Mouse (Mus musculus) ES-E14 (cell line): Measurements from ENCODE around the gene Bnc2. TPM values are rescaled to one million over a fixed set of nuclear protein-coding genes. Genes with fewer than 3 reads are reported as not detected.

Source experiments
- DNase-seq: peaks from one replicate; pipeline ENCODE4 v3.0.0-alpha.2; 2013; ENCODE audit warnings: low read depth, low spot score
- H3K27ac ChIP-seq: 2 replicates; pipeline ENCODE4 v1.5.1; 2012; ENCODE audit warnings: low read depth, mild to moderate bottlenecking, low read length, moderate library complexity, mixed read lengths; ENCODE audit not compliant: poor library complexity, insufficient read depth, severe bottlenecking
- H3K36me3 ChIP-seq: 2 replicates; pipeline ENCODE4 v1.6.1; 2012; ENCODE audit warnings: mild to moderate bottlenecking, low read length, moderate library complexity, mixed read lengths; ENCODE audit not compliant: control insufficient read depth, poor library complexity, insufficient read depth, severe bottlenecking
- H3K4me1 ChIP-seq, 2 experiments: fragments of 150-350 bp in 1 of 2; sonication (generic) in 1 of 2; 2 replicates each; pipeline ENCODE4 v1.6.1; 2012; ENCODE audit warnings: low read length in 2 of 2, mild to moderate bottlenecking in 1 of 2, mixed read lengths in 1 of 2; ENCODE audit not compliant: control insufficient read depth in 2 of 2, insufficient read depth in 2 of 2, poor library complexity in 1 of 2
- H3K4me3 ChIP-seq, 2 experiments: fragments of 150-350 bp in 1 of 2; sonication (generic) in 1 of 2; 2 replicates each; pipeline ENCODE4 v1.5.1; 2012; ENCODE audit warnings: low read length in 2 of 2, low read depth in 1 of 2, mild to moderate bottlenecking in 1 of 2, mixed read lengths in 1 of 2; ENCODE audit not compliant: insufficient read depth in 1 of 2, poor library complexity in 1 of 2, severe bottlenecking in 1 of 2
- H3K9ac ChIP-seq: 2 replicates; pipeline ENCODE4 v1.6.1; 2012; ENCODE audit warnings: low read depth, mild to moderate bottlenecking, low read length, mixed read lengths; ENCODE audit not compliant: poor library complexity, insufficient read depth, severe bottlenecking
- H3K9me3 ChIP-seq: fragments of 150-350 bp; sonication (generic); 2 replicates; pipeline ENCODE4 v1.6.1; 2012; ENCODE audit warnings: low read depth, mild to moderate bottlenecking, low read length; ENCODE audit not compliant: control insufficient read depth, insufficient read depth
- CHD2 ChIP-seq: IDR thresholded peaks from 2 replicates; pipeline ENCODE4 v1.6.1; 2014; ENCODE audit warnings: mild to moderate bottlenecking, low read depth, low read length, inconsistent platforms
- HCFC1 ChIP-seq: IDR thresholded peaks from 2 replicates; pipeline ENCODE4 v1.6.1; 2012; ENCODE audit warnings: low read length, inconsistent platforms, borderline replicate concordance; ENCODE audit not compliant: insufficient read depth
- MAFK ChIP-seq: IDR thresholded peaks from 2 replicates; pipeline ENCODE4 v1.6.1; 2014; ENCODE audit warnings: mild to moderate bottlenecking, low read depth, low read length, inconsistent platforms; ENCODE audit not compliant: insufficient read depth
- ZC3H11A ChIP-seq: IDR thresholded peaks from 2 replicates; pipeline ENCODE4 v1.6.1; 2012; ENCODE audit warnings: low read depth, mild to moderate bottlenecking, inconsistent platforms, low read length, borderline replicate concordance
- ZNF384 ChIP-seq: IDR thresholded peaks from 2 replicates; pipeline ENCODE4 v1.6.1; 2012; ENCODE audit warnings: low read depth, low read length, inconsistent platforms
- in situ Hi-C, 2 experiments: fragments of 600-800 bp; cut with MboI; formaldehyde crosslinking; loops; one replicate each; pipeline ENCODE4 v1.15.1; 2025; ENCODE audit warnings: low sequenced_read_pairs in 2 of 2, inconsistent platforms in 1 of 2; ENCODE audit not compliant: unreplicated experiment in 2 of 2
- total RNA-seq: library from RNA; depleted of rRNA; stranded (reverse); fragments of 300-350 nt; gene quantifications from 2 replicates; pipeline ENCODE4 v1.2.3, GENCODE M21; 2012

Gene Bnc2
- total RNA-seq, 1 experiment = 15.1 TPM

DNA sequence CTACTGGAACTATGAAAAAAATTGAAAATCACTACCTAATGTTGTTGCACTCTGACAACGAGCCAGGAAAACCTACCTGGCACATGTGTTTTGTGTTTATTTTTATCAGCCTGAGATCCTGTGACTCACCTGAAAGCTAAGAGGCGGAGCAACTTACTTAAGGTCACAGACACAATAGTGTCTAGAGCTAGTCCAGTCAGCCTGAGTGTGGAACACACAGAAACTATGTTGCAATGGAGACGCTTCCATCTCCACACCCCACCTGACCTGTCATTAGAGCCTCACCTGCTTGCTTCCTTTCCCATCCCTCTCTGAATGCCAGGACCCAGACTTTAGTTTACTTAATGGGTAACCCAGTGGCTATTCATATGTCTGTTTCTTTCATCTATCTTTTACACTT is 364.2 kb downstream of the Bnc2 start:
- Histone ChIP-seq H3K4me3 (no peak overlapping the region), H3K27ac (no peak overlapping the region), H3K4me1 (peaks cover 0 to 2% of the 10 kb centered on the region in 2 experiments; a peak in 1 of 4 replicates), H3K9ac (no peak overlapping the region), H3K36me3 (no peaks in the 10 kb centered on the region; the same call in 1 of the 2 replicates), H3K9me3 (no peaks in the 10 kb centered on the region)
- in situ Hi-C loops = no loop called here
- DNase-seq = no peak
- no peak for TF ChIP-seq MAFK
- TF ChIP-seq ZC3H11A = no peak
- TF ChIP-seq HCFC1 = no peak
- no peak for TF ChIP-seq ZNF384
- no peak for TF ChIP-seq CHD2

DNA sequence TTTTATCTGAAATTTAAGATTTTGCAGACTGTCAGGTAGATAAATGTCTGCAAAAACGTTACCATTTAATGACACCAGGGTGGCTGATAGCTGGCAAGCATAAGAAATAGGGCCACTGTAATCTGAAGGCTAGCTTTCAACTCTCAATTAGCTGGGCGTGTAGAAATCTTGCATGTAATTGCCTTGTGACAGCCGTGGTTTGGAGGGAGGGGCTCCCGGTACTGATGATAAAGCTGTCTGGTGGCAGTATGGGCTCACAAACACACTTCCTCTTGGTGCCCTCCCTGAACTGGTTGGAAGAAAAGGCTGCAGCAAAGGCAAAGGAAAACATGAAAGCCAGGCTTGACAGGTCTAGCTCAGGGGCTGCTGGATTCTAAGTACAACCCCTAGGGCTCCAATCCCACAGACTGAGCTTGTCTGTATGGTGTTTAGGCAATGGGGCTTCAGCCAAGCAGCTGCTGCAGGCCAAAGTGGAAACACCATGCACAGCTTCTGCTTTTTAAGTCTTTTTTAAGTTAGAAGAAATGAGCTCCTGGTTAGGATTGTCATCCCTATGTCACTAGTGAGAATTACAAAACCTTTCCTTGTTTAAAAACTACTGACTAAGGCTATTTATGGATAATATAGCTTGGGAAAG is 366.7 kb downstream of the Bnc2 start:
- no peak overlapping the region for H3K9ac ChIP-seq
- H3K4me3 ChIP-seq = no peak overlapping the region
- H3K27ac ChIP-seq = no peak overlapping the region
- TF ChIP-seq HCFC1 (no peak), ZNF384 (no peak), ZC3H11A (no peak), CHD2 (no peak), MAFK (no peak)
- no peaks in the 10 kb centered on the region for H3K9me3 ChIP-seq
- H3K36me3 ChIP-seq = no peaks in the 10 kb centered on the region; the same call in 1 of the 2 replicates
- no peak for DNase-seq
- in situ Hi-C loops = no loop called here
- H3K4me1 ChIP-seq = peaks cover 0 to 2% of the 10 kb centered on the region in 2 experiments; a peak in 1 of 4 replicates

DNA sequence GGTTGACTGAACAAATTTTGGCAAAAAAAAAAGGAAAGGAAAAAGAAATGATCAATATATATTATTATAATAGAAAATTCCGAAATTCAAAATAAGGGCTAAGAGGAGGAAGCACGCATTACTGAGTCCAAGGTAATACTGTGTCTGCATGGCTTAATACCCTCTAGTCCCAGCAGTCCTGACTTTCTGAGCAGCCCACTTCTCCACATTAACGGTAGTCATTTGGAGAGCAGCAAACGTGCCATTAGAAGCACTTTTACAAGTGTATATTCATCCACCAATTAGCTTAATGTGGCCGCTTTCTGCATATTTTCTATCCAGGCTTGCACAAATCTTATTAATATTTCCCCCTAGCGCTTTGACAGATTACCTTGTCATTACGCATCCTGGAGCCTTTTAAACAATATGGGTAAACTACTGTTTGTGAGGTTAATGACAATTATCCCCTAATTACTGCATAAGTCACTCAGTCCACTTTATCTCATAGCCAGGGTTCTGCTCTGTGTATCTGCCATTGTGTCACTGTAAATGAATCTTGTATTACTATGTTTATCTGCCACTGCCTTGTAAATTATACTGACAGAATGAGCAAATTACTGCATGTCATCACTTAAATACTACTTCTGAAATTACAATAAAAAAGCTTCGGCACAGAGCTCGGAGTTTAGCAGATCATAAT is 368.0 kb downstream of the Bnc2 start:
- in situ Hi-C loops = no loop called here

DNA sequence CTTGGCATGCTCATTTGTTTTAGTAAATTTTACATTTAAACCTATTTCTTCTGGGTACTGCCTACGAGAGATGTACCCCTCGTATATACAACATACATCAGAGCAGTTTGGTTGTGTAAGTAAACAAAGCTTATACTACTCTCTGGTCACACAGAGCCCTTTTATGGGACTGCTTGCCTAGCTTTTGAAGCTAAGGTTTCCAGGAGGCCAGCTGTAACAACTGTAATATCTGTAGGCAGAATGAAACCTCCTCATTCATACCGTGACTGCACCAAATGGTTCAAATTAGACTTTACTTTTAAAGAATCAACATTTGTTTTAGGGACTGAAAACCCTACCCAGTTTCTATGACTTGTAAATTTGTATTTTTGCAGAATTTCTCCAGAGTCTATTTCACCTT is 372.1 kb downstream of the Bnc2 start:
- H3K9me3 ChIP-seq = no peaks in the 10 kb centered on the region
- H3K9ac ChIP-seq = no peak overlapping the region
- no peak for TF ChIP-seq HCFC1
- no peak for TF ChIP-seq ZNF384
- no peak for TF ChIP-seq MAFK
- TF ChIP-seq ZC3H11A = no peak
- no peak for TF ChIP-seq CHD2
- in situ Hi-C loops = no loop called here
- no peaks in the 10 kb centered on the region for H3K36me3 ChIP-seq
- no peak for DNase-seq
- no peaks in the 10 kb centered on the region for H3K4me1 ChIP-seq
- H3K27ac ChIP-seq = no peak overlapping the region
- no peak overlapping the region for H3K4me3 ChIP-seq

More for the DNA sequence above, 368.0 kb downstream of the Bnc2 start:
- no peak overlapping the region for H3K4me3 ChIP-seq
- TF ChIP-seq ZC3H11A (no peak), MAFK (no peak), ZNF384 (no peak), CHD2 (no peak), HCFC1 (no peak)
- H3K27ac ChIP-seq = no peak overlapping the region
- no peaks in the 10 kb centered on the region for H3K9me3 ChIP-seq
- peaks cover 0 to 2% of the 10 kb centered on the region in 2 experiments; a peak in 1 of 4 replicates for H3K4me1 ChIP-seq
- no peak overlapping the region for H3K9ac ChIP-seq
- DNase-seq = no peak
- no peaks in the 10 kb centered on the region; the same call in 1 of the 2 replicates for H3K36me3 ChIP-seq

DNA sequence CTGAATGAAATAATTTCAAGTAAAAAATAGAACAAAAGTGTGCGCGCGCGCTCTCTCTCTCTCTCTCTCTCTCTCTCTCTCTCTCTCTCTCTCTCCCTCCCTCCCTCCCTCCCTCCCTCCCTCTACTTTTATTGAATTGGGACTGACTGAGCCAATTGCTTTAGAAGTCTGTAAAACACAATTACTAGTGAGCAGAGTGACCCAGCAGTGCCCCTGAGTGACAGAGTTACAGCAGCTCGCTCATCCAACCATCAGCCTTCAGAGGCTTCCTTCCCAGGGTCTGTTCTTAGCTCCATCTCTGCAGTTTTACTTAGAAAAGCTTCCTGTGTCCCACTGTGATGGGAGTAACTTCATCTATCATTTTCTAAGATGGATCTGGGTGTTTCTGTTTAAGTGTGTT is 389.9 kb downstream of the Bnc2 start:
- TF ChIP-seq MAFK = no peak
- TF ChIP-seq HCFC1 = no peak
- TF ChIP-seq CHD2 = no peak
- TF ChIP-seq ZC3H11A = no peak
- no peak for TF ChIP-seq ZNF384
- H3K9ac ChIP-seq = no peak overlapping the region
- H3K27ac ChIP-seq = no peak overlapping the region
- H3K9me3 ChIP-seq = no peaks in the 10 kb centered on the region
- no peaks in the 10 kb centered on the region for H3K36me3 ChIP-seq
- H3K4me1 ChIP-seq = no peaks in the 10 kb centered on the region
- H3K4me3 ChIP-seq = no peak overlapping the region
- in situ Hi-C loops = no loop called here
- DNase-seq = no peak
